Mouse (Mus musculus) forebrain, postnatal 0 days (tissue): ENCODE measurements around the gene Rbpj. TPM values are rescaled to one million over a fixed set of nuclear protein-coding genes. Genes with fewer than 3 reads are reported as not detected.
"Not testable (repeated sequence)": the region's sequence is repeated elsewhere in the genome, so short reads cannot be mapped to it uniquely, and the experiment has no call there.

ENCODE experiments used
- ATAC-seq: fragments of 200-750 bp; cut with Nextera tagmentation; 2 replicates; pipeline ENCODE4 v1.8.0; 2017; ENCODE audit warnings: mild to moderate bottlenecking, moderate library complexity
- DNase-seq: peaks from one replicate; pipeline ENCODE4 v3.0.0-alpha.2; 2015
- H3K27ac ChIP-seq: fragments of 300-500 bp; sonication (generic); 2 replicates; pipeline ENCODE4 v1.5.1; 2014; ENCODE audit warnings: low read depth, mild to moderate bottlenecking, antibody characterized with exemption, low read length, moderate library complexity, mixed read lengths
- H3K27me3 ChIP-seq: fragments of 300-500 bp; sonication (generic); 2 replicates; pipeline ENCODE4 v1.6.1; 2014; ENCODE audit warnings: mild to moderate bottlenecking, low read length, mixed read lengths; ENCODE audit not compliant: insufficient read depth
- H3K36me3 ChIP-seq: fragments of 300-500 bp; sonication (generic); 2 replicates; pipeline ENCODE4 v1.6.1; 2014; ENCODE audit warnings: mild to moderate bottlenecking, moderate library complexity; ENCODE audit not compliant: insufficient read depth
- H3K4me1 ChIP-seq: fragments of 300-500 bp; sonication (generic); 2 replicates; pipeline ENCODE4 v1.6.1; 2014; ENCODE audit warnings: antibody characterized with exemption; ENCODE audit not compliant: insufficient read depth
- H3K4me2 ChIP-seq: fragments of 300-500 bp; sonication (generic); 2 replicates; pipeline ENCODE4 v1.6.1; 2014; ENCODE audit warnings: low read depth, mild to moderate bottlenecking, moderate library complexity
- H3K4me3 ChIP-seq: fragments of 300-500 bp; sonication (generic); 2 replicates; pipeline ENCODE4 v1.5.1; 2014; ENCODE audit warnings: low read depth, low read length, mixed read lengths
- H3K9ac ChIP-seq: fragments of 300-500 bp; sonication (generic); 2 replicates; pipeline ENCODE4 v1.6.1; 2014; ENCODE audit warnings: mild to moderate bottlenecking
- H3K9me3 ChIP-seq: fragments of 300-500 bp; sonication (generic); 2 replicates; pipeline ENCODE4 v1.6.1; 2016; ENCODE audit warnings: low read length
- CTCF ChIP-seq: sonication (generic); IDR thresholded peaks from 2 replicates; pipeline ENCODE4 v1.5.1; 2016; ENCODE audit warnings: antibody characterized with exemption, control low read depth, low read depth
- WGBS: fragments of 180-500 bp; shearing (Covaris S2); extraction: QIAGEN DNeasy Blood & Tissue Kit; methylation state at CpG from one replicate; pipeline ENCODE4 v1.1.7; 2014; 5-methylcytosine and 5-hydroxymethylcytosine counted together
- polyA plus RNA-seq: library from polyadenylated mRNA; unstranded; fragments of >200 nt; fragmentation: Nextera tagmentation; extraction: Ambion mirVana; gene quantifications from 2 replicates; pipeline ENCODE4 v1.2.1, GENCODE M21; 2015
- total RNA-seq: library from RNA; depleted of rRNA; stranded (reverse); fragments of >200 nt; gene quantifications from 2 replicates; pipeline ENCODE4 v1.2.3, GENCODE M21; 2014

Gene Rbpj
- total and polyA plus RNA-seq, 2 experiments from 2014 or later: 19.4 to 25.4 TPM

- Histone ChIP-seq H3K4me1 (no peaks in the 10 kb centered on the region), H3K4me3 (no peak overlapping the region), H3K27ac (no peak overlapping the region), H3K9ac (no peak overlapping the region), H3K27me3 (no peaks in the 10 kb centered on the region), H3K4me2 (no peak overlapping the region), H3K9me3 (no peaks in the 10 kb centered on the region), H3K36me3 (no peaks in the 10 kb centered on the region)
- TF ChIP-seq CTCF: no peak
- ATAC-seq (no peak), DNase-seq (no peak)
- WGBS: 93% methylated on average over 10 of the region's 10 CpGs
These were observed 204.5 kb downstream of the Rbpj start for GRCm38 (mm10) chr5:53670321-53670938.

- TF ChIP-seq CTCF: no peak
- ATAC-seq (no peak), DNase-seq (no peak)
- H3K4me2 ChIP-seq: no peak overlapping the region
- no peak overlapping the region for H3K4me3 ChIP-seq
- H3K9me3 ChIP-seq: no peaks in the 10 kb centered on the region
- H3K36me3 ChIP-seq: no peaks in the 10 kb centered on the region
- no peaks in the 10 kb centered on the region for H3K27me3 ChIP-seq
- H3K9ac ChIP-seq: no peak overlapping the region
- 63% methylated on average over 4 of the region's 4 CpGs for WGBS
- H3K4me1 ChIP-seq: no peaks in the 10 kb centered on the region
- H3K27ac ChIP-seq: no peak overlapping the region
These were observed 205.6 kb downstream of the Rbpj start for GRCm38 (mm10) chr5:53671507-53671906.

GRCm38 (mm10) chr5:53672352-53672751, 206.4 kb downstream of the Rbpj start:
- no peaks in the 10 kb centered on the region for H3K4me1 ChIP-seq
- 26% methylated on average over 5 of the region's 5 CpGs for WGBS
- no peak overlapping the region for H3K9ac ChIP-seq
- no peaks in the 10 kb centered on the region for H3K9me3 ChIP-seq
- peak; percentile 75 for TF ChIP-seq CTCF
- no peaks in the 10 kb centered on the region for H3K27me3 ChIP-seq
- H3K27ac ChIP-seq: no peak overlapping the region
- no peak overlapping the region for H3K4me3 ChIP-seq
- no peak overlapping the region for H3K4me2 ChIP-seq
- ATAC-seq (peak; percentile 79), DNase-seq (peak; percentile 71)
- no peaks in the 10 kb centered on the region for H3K36me3 ChIP-seq

- not testable (repeated sequence) for H3K9ac ChIP-seq, H3K9me3 ChIP-seq, H3K27ac ChIP-seq, DNase-seq, ATAC-seq, H3K36me3 ChIP-seq, H3K4me2 ChIP-seq, H3K27me3 ChIP-seq, H3K4me3 ChIP-seq, H3K4me1 ChIP-seq
- WGBS: 82% methylated on average over 6 of the region's 6 CpGs
These were observed 207.7 kb downstream of the Rbpj start for GRCm38 (mm10) chr5:53673493-53674150.

GRCm38 (mm10) chr5:53676671-53677070, 210.7 kb downstream of the Rbpj start:
- DNase-seq (no peak), ATAC-seq (no peak)
- Histone ChIP-seq H3K36me3 (no peaks in the 10 kb centered on the region), H3K27me3 (no peaks in the 10 kb centered on the region; the same call in 1 of the 2 replicates), H3K4me3 (no peak overlapping the region), H3K4me2 (no peak overlapping the region), H3K9ac (no peak overlapping the region), H3K9me3 (no peaks in the 10 kb centered on the region), H3K4me1 (no peaks in the 10 kb centered on the region), H3K27ac (no peak overlapping the region)
- WGBS: 85% methylated on average over 8 of the region's 8 CpGs
- TF ChIP-seq CTCF: no peak

- no peak overlapping the region for H3K4me3 ChIP-seq
- ATAC-seq (no peak), DNase-seq (no peak)
- 52% methylated on average over 13 of the region's 13 CpGs for WGBS
- H3K4me2 ChIP-seq: no peak overlapping the region
- H3K9ac ChIP-seq: no peak overlapping the region
- TF ChIP-seq CTCF: no peak
- no peak overlapping the region for H3K27ac ChIP-seq
- H3K4me1 ChIP-seq: no peaks in the 10 kb centered on the region
- H3K27me3 ChIP-seq: no peaks in the 10 kb centered on the region; the same call in 1 of the 2 replicates
- H3K9me3 ChIP-seq: no peaks in the 10 kb centered on the region
- H3K36me3 ChIP-seq: no peaks in the 10 kb centered on the region
These were observed 212.2 kb downstream of the Rbpj start for GRCm38 (mm10) chr5:53678036-53678767.

- Histone ChIP-seq H3K4me2 (no peak overlapping the region), H3K9me3 (no peaks in the 10 kb centered on the region), H3K4me3 (no peak overlapping the region), H3K36me3 (no peaks in the 10 kb centered on the region), H3K27me3 (no peaks in the 10 kb centered on the region; the same call in 1 of the 2 replicates), H3K4me1 (no peaks in the 10 kb centered on the region), H3K27ac (no peak overlapping the region), H3K9ac (no peak overlapping the region)
- TF ChIP-seq CTCF: no peak
- no peak for ATAC-seq
- no peak for DNase-seq
- WGBS: 73% methylated on average over 6 of the region's 6 CpGs
These were observed 213.7 kb downstream of the Rbpj start for GRCm38 (mm10) chr5:53679651-53680050.
